Comparison of ENCODE assay signal across 17 mouse cellular contexts in genomic region chr15:44851346-44852064, GRCm38 (mm10).
DNase-seq lines count a peak whose midpoint lies in the region; ATAC-seq and TF ChIP-seq lines count a peak whose summit lies in the region.
"Had no signal": no experiment of that assay in that cellular context is flagged by ENCODE, and none has a peak within 500 bp of the region (broad histone marks: within the 10 kb centered on the region; RNA-seq: fewer than 3 reads in every experiment).

No protein-coding gene starts in this region.

- no peak for DNase-seq in frontal cortex, postnatal 14 days (ENCODE audit: low spot score in 2 of 2)
- DNase-seq in brain, adult 2 months (ENCODE audit: low read depth, low spot score), result peak; percentile 75
- DNase-seq in forebrain, postnatal 0 days, result no peak
- no peak for DNase-seq in lung, adult 18-20 months
- DNase-seq in thymus, postnatal 25 days, result no peak
- DNase-seq: adrenal gland, postnatal 14 days; kidney, postnatal 4 days; right cerebral cortex, postnatal 4 days; thymus, postnatal 36 days had no signal

- H3K27ac ChIP-seq in forebrain, postnatal 0 days (ENCODE audit: low read depth, low read length), result no peak overlapping the region
- H3K27ac ChIP-seq in midbrain, embryonic 15.5 days, result peak overlapping the region; percentile 60; the same call in 1 of the 2 replicates
- H3K27ac ChIP-seq: heart, embryonic 15.5 days; liver, embryonic 14.5 days; stomach, embryonic 15.5 days had no signal

- WGBS in forebrain, postnatal 0 days, result 14% methylated on average over 5 of the region's 5 CpGs
- 9% methylated on average over 5 of the region's 5 CpGs for WGBS in midbrain, embryonic 15.5 days

- no peaks in the 10 kb centered on the region for H3K4me1 ChIP-seq in forebrain, postnatal 0 days (ENCODE audit: insufficient read depth)
- H3K4me1 ChIP-seq in midbrain, embryonic 15.5 days, result 0 out of 2 replicates have a peak, but pooled peaks cover 3% of the 10 kb centered on the region
- H3K4me1 ChIP-seq: heart, embryonic 15.5 days; stomach, embryonic 15.5 days had no signal

- no peak overlapping the region for H3K4me3 ChIP-seq in forebrain, postnatal 0 days (ENCODE audit: low read depth, low read length)
- H3K4me3 ChIP-seq in midbrain, embryonic 15.5 days, result no peak overlapping the region
- H3K4me3 ChIP-seq: erythroblast, embryonic 14.5 days; heart, embryonic 15.5 days; stomach, embryonic 15.5 days had no signal

- no peak for TF ChIP-seq CTCF in forebrain, postnatal 0 days (IDR thresholded peaks at IDR 0.05; ENCODE audit: low read depth)

- H3K9me3 ChIP-seq in forebrain, postnatal 0 days (ENCODE audit: low read length), result no peaks in the 10 kb centered on the region
- H3K9me3 ChIP-seq in midbrain, embryonic 15.5 days, result no peaks in the 10 kb centered on the region
- H3K9me3 ChIP-seq: heart, embryonic 15.5 days; stomach, embryonic 15.5 days had no signal

- no peaks in the 10 kb centered on the region for H3K27me3 ChIP-seq in forebrain, postnatal 0 days (ENCODE audit: insufficient read depth, low read length)
- no peaks in the 10 kb centered on the region for H3K27me3 ChIP-seq in midbrain, embryonic 15.5 days (replicated peaks)
- H3K27me3 ChIP-seq: CH12.LX; heart, embryonic 15.5 days; stomach, embryonic 15.5 days had no signal

- H3K36me3 ChIP-seq in forebrain, postnatal 0 days (ENCODE audit: insufficient read depth), result no peaks in the 10 kb centered on the region
- no peaks in the 10 kb centered on the region for H3K36me3 ChIP-seq in midbrain, embryonic 15.5 days (replicated peaks)
- H3K36me3 ChIP-seq: heart, embryonic 15.5 days; stomach, embryonic 15.5 days had no signal

- peak; percentile 79 for ATAC-seq in frontal cortex, adult (ENCODE audit: low TSS enrichment)
- 0 out of 2 replicates have a peak, but pooled peaks have one; percentile 27 for ATAC-seq in forebrain, postnatal 0 days
- peak; percentile 96 for ATAC-seq in midbrain, embryonic 15.5 days (replicated peaks)
- ATAC-seq: intestine, embryonic 16.5 days had no signal

- no peak overlapping the region for H3K9ac ChIP-seq in forebrain, postnatal 0 days
- H3K9ac ChIP-seq in midbrain, embryonic 15.5 days, result no peak overlapping the region
- H3K9ac ChIP-seq: heart, embryonic 15.5 days; liver, embryonic 14.5 days; stomach, embryonic 15.5 days had no signal

- no peak overlapping the region for H3K4me2 ChIP-seq in forebrain, postnatal 0 days (ENCODE audit: low read depth)
- no peak overlapping the region for H3K4me2 ChIP-seq in midbrain, embryonic 15.5 days
- H3K4me2 ChIP-seq: heart, embryonic 15.5 days; stomach, embryonic 15.5 days had no signal

Comparison
In these comparisons a context has a peak if more than half of its experiments do, and no peak if none do; other contexts are left out.
1. ATAC-seq: peak in every context shown above with its lines; median percentile 96 in midbrain, embryonic 15.5 days; 79 in frontal cortex, adult; 27 in forebrain, postnatal 0 days.